Mouse (Mus musculus): ENCODE results near the gene Zmym5.
"Not testable (repeated sequence)": the region's sequence is repeated elsewhere in the genome, so short reads cannot be mapped to it uniquely, and the experiment has no call there.

- not testable (repeated sequence) for TF ChIP-seq CTCF, EP300 (IDR thresholded peaks at IDR 0.05; ENCODE audit: low read depth)
Measured at GRCm38 (mm10) chr14:56766438-56766837, 45.1 kb downstream of the Zmym5 start.

Measured in liver, embryonic 14.5 days (tissue).